Mouse (Mus musculus) adrenal gland, adult 2 months (tissue): ENCODE measurements around the gene Cib2. TPM values are rescaled to one million over a fixed set of nuclear protein-coding genes. Genes with fewer than 3 reads are reported as not detected.
"Not testable (repeated sequence)": the region's sequence is repeated elsewhere in the genome, so short reads cannot be mapped to it uniquely, and the experiment has no call there.

ENCODE experiments used
- DNase-seq: peaks from one replicate; pipeline ENCODE4 v3.0.0; 2021
- long read RNA-seq: library from polyadenylated mRNA; stranded (forward); transcript quantifications from one replicate; pipeline ENCODE4 v2.0.0, GENCODE M21; 2021
- polyA plus RNA-seq: library from polyadenylated mRNA; depleted of rRNA; stranded (reverse); fragments of >200 nt; gene quantifications from 2 replicates; pipeline ENCODE4 v1.2.3, GENCODE M21; 2012; rRNA removed
- total RNA-seq, 2 experiments: library from RNA; stranded (reverse); gene quantifications; 2 replicates each; pipeline ENCODE4 v1.2.3; 2021

Gene Cib2
- total RNA-seq, result 100 to 1,000 TPM in 1 of 2 experiments, 10 to 100 TPM in 1; 47.9 to 131 TPM
- polyA plus RNA-seq, result 15.1 and 31.7 TPM in 2 replicates
- long read RNA-seq, transcript Cib2-201 (6 exons, 1,433 nt), result major isoform, 130 of 150 reads
- long read RNA-seq, partial matches to known transcripts, result 8 of 150 reads
- long read RNA-seq, other reads (novel, unspliced or antisense), result 12 of 150 reads

GRCm38 (mm10) chr9:54559771-54560471, at the start of gene Cib2:
TSS of gene Cib2 (minus strand) at chr9:54560218.
- DNase-seq, result peak; percentile 94

GRCm38 (mm10) chr9:54604886-54605285, 44.9 kb upstream of the Cib2 start:
- DNase-seq, result peak; percentile 74

GRCm38 (mm10) chr9:54604131-54604654, 44.2 kb upstream of the Cib2 start:
- DNase-seq, result peak; percentile 51

- DNase-seq, result no peak
Measured at GRCm38 (mm10) chr9:54602916-54603315, 42.9 kb upstream of the Cib2 start.

- DNase-seq, result no peak
Measured at GRCm38 (mm10) chr9:54602386-54602785, 42.4 kb upstream of the Cib2 start.

- DNase-seq, result no peak
Measured at GRCm38 (mm10) chr9:54596752-54597465, 36.9 kb upstream of the Cib2 start.

GRCm38 (mm10) chr9:54593652-54594051, 33.6 kb upstream of the Cib2 start:
- peak; percentile 57 for DNase-seq

- DNase-seq, result no peak
Measured at GRCm38 (mm10) chr9:54587863-54588262, 27.8 kb upstream of the Cib2 start.

GRCm38 (mm10) chr9:54586199-54587061, 26.4 kb upstream of the Cib2 start, which contains the start of gene Idh3a:
TSS of gene Idh3a (plus strand) at chr9:54586334.
- peak; percentile 100 for DNase-seq

- DNase-seq, result no peak
Measured at GRCm38 (mm10) chr9:54585839-54586198, 25.8 kb upstream of the Cib2 start.

- not testable (repeated sequence) for DNase-seq
Measured at GRCm38 (mm10) chr9:54584127-54584526, 24.1 kb upstream of the Cib2 start.

- DNase-seq, result no peak
Measured at GRCm38 (mm10) chr9:54583712-54584111, 23.7 kb upstream of the Cib2 start.

- no peak for DNase-seq
Measured at GRCm38 (mm10) chr9:54571130-54571839, 11.3 kb upstream of the Cib2 start.

- no peak for DNase-seq
Measured at GRCm38 (mm10) chr9:54568732-54569131, 8.7 kb upstream of the Cib2 start.

- no peak for DNase-seq
Measured at GRCm38 (mm10) chr9:54566958-54567357, 6.9 kb upstream of the Cib2 start.

GRCm38 (mm10) chr9:54560831-54561601, 998 bp upstream of the Cib2 start:
- no peak for DNase-seq

GRCm38 (mm10) chr9:54558731-54559130, 1.3 kb downstream of the Cib2 start:
- no peak for DNase-seq

GRCm38 (mm10) chr9:54555044-54555443, 5.0 kb downstream of the Cib2 start:
- no peak for DNase-seq

- peak; percentile 41 for DNase-seq
Measured at GRCm38 (mm10) chr9:54552409-54552808, 7.6 kb downstream of the Cib2 start.

- no peak for DNase-seq
Measured at GRCm38 (mm10) chr9:54549433-54549832, 10.6 kb downstream of the Cib2 start.
